Mouse (Mus musculus) liver, adult 2 months (tissue): Measurements from ENCODE around the gene Alox5. TPM values are rescaled to one million over a fixed set of nuclear protein-coding genes. Genes with fewer than 3 reads are reported as not detected.

ENCODE experiments used
- DNase-seq: peaks from one replicate; pipeline ENCODE4 v3.0.0-alpha.2; 2011; ENCODE audit warnings: low read depth, low spot score; ENCODE audit errors: extremely low read depth
- H3K27ac ChIP-seq: fragments of 200-500 bp; replicated peaks from 2 replicates; pipeline ENCODE4 v1.5.1; 2012; ENCODE audit warnings: low read depth, mild to moderate bottlenecking, control low read depth, inconsistent platforms, low read length; ENCODE audit not compliant: insufficient read depth
- H3K27me3 ChIP-seq: fragments of 200-500 bp; 2 replicates; pipeline ENCODE4 v1.6.1; 2012; ENCODE audit warnings: mild to moderate bottlenecking, moderate library complexity, low read length, inconsistent platforms; ENCODE audit not compliant: control insufficient read depth, insufficient read depth
- H3K36me3 ChIP-seq: fragments of 200-500 bp; 2 replicates; pipeline ENCODE4 v1.6.1; 2012; ENCODE audit warnings: low read length, inconsistent platforms; ENCODE audit not compliant: control insufficient read depth, insufficient read depth
- H3K4me1 ChIP-seq: fragments of 200-500 bp; 2 replicates; pipeline ENCODE4 v1.6.1; 2011; ENCODE audit warnings: low read length; ENCODE audit not compliant: control insufficient read depth, insufficient read depth
- H3K4me3 ChIP-seq: fragments of 200-500 bp; 2 replicates; pipeline ENCODE4 v1.5.1; 2011; ENCODE audit warnings: low read depth, mild to moderate bottlenecking, control low read depth, low read length, moderate library complexity; ENCODE audit not compliant: insufficient read depth
- H3K79me2 ChIP-seq: fragments of 200-500 bp; 2 replicates; pipeline ENCODE4 v1.6.1; 2012; ENCODE audit warnings: inconsistent platforms, mild to moderate bottlenecking, low read length, moderate library complexity; ENCODE audit not compliant: control insufficient read depth, insufficient read depth
- H3K9ac ChIP-seq: fragments of 200-500 bp; 2 replicates; pipeline ENCODE4 v1.6.1; 2012; ENCODE audit warnings: low read depth, mild to moderate bottlenecking, control low read depth, inconsistent platforms, low read length
- CTCF ChIP-seq: fragments of 200-500 bp; IDR thresholded peaks from 2 replicates; pipeline ENCODE4 v1.5.1; 2011; ENCODE audit warnings: low read depth, low read length, control low read depth
- POLR2A ChIP-seq: fragments of 200-500 bp; IDR thresholded peaks from 2 replicates; pipeline ENCODE4 v1.6.1; 2011; ENCODE audit warnings: low read length, control low read depth; ENCODE audit not compliant: insufficient read depth; ENCODE audit errors: extremely low read depth
- WGBS: fragments of 180-500 bp; shearing (Covaris S2); methylation state at CpG from one replicate; pipeline ENCODE4 v1.1.7; 2018; 5-methylcytosine and 5-hydroxymethylcytosine counted together
- polyA plus RNA-seq: library from polyadenylated mRNA; depleted of rRNA; stranded (reverse); fragments of >200 nt; gene quantifications from 2 replicates; pipeline ENCODE4 v1.2.3, GENCODE M21; 2012
- total RNA-seq: library from RNA; depleted of rRNA; stranded (reverse); fragments of >200 nt; gene quantifications from 2 replicates; pipeline ENCODE4 v1.2.3, GENCODE M21; 2014

Gene Alox5
- total and polyA plus RNA-seq, 2 experiments = 0.07 to 0.09 TPM

- Histone ChIP-seq H3K27me3 (no peaks in the 10 kb centered on the region), H3K79me2 (no peaks in the 10 kb centered on the region), H3K4me1 (no peaks in the 10 kb centered on the region), H3K27ac (no peak overlapping the region), H3K4me3 (no peak overlapping the region), H3K9ac (no peak overlapping the region), H3K36me3 (peaks cover 20% of the 10 kb centered on the region; the same call in 1 of the 2 replicates)
- TF ChIP-seq POLR2A (no peak), CTCF (no peak)
- DNase-seq = no peak
- 93% methylated on average over 3 of the region's 3 CpGs for WGBS
Measured at GRCm38 (mm10) chr6:116402426-116402825, 58.6 kb downstream of the Alox5 start.

DNA sequence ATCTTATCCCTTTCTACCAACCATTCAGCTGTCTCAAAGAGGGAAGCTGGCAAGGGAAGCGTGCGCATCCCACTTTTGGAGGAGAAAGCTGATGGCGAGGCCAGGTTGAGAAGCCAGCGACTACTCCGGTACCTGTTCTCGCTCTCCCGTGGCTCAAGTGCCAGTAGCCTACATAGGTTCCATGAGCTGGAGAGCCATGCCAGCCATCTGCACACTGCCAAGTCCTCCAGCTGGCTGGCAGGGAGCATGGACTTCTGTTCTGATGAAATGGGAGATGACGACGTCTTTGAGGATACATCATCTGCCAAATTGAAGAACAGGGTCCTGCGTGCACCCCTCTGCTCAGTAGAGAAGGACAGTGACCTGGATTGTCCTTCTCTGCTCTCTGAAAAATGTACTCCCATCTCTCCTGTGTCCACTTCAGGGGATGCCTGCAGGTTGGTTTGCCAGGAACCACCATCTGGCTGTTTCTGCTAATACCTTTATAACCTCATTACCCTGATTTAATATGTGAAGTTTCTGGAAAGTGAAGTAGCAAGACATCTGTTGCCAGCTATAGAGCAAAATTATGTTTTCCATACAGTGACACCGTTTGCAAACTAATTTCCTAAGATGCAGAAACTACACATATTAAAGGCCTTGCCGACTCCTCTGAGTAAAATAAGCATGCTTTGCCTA, 59.1 kb downstream of the Alox5 start:
- WGBS = 96% methylated on average over 12 of the region's 12 CpGs
- H3K36me3 ChIP-seq = peaks cover 17% of the 10 kb centered on the region; the same call in 1 of the 2 replicates

DNA sequence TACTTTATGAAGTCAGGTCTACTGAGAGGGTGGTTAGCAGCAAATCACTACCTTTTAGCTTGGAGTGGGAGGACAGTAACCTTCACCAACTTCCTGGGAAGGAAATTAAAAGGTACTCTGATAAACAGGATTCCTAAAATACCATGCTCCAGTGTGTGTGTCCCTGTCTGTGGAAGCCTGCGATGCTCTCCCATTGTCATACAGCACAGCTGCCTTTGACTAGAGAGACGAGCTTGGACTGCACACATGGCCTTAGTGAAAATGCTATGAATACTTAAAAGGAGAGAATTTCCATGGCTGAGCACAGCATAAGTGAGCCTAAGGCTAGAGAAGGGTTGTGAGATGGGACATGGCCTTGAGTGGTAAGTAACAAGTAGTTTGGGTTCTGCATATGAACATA, 62.8 kb downstream of the Alox5 start:
- WGBS = 94% methylated on average over 2 of the region's 2 CpGs
- no peaks in the 10 kb centered on the region for H3K4me1 ChIP-seq
- H3K27me3 ChIP-seq = no peaks in the 10 kb centered on the region
- no peaks in the 10 kb centered on the region for H3K79me2 ChIP-seq
- DNase-seq = no peak
- no peak overlapping the region for H3K27ac ChIP-seq
- H3K4me3 ChIP-seq = no peak overlapping the region
- H3K9ac ChIP-seq = no peak overlapping the region
- no peak for TF ChIP-seq CTCF
- no peak for TF ChIP-seq POLR2A
- H3K36me3 ChIP-seq = peaks cover 9% of the 10 kb centered on the region

More for the DNA sequence above, 59.1 kb downstream of the Alox5 start:
- Histone ChIP-seq H3K4me3 (no peak overlapping the region), H3K27ac (no peak overlapping the region), H3K4me1 (no peaks in the 10 kb centered on the region), H3K79me2 (no peaks in the 10 kb centered on the region), H3K27me3 (no peaks in the 10 kb centered on the region), H3K9ac (no peak overlapping the region)
- TF ChIP-seq CTCF (no peak), POLR2A (no peak)
- DNase-seq = no peak

- 90% methylated on average over 6 of the region's 6 CpGs for WGBS
- Histone ChIP-seq H3K9ac (no peak overlapping the region), H3K27me3 (no peaks in the 10 kb centered on the region), H3K27ac (no peak overlapping the region), H3K4me1 (no peaks in the 10 kb centered on the region), H3K4me3 (no peak overlapping the region), H3K79me2 (no peaks in the 10 kb centered on the region), H3K36me3 (peaks cover 10% of the 10 kb centered on the region)
- DNase-seq = no peak
- TF ChIP-seq CTCF (no peak), POLR2A (no peak)
Measured at GRCm38 (mm10) chr6:116397621-116398020, 63.4 kb downstream of the Alox5 start.

GRCm38 (mm10) chr6:116394916-116395648, 65.9 kb downstream of the Alox5 start:
- DNase-seq = no peak
- no peaks in the 10 kb centered on the region for H3K27me3 ChIP-seq
- no peaks in the 10 kb centered on the region; the same call in 1 of the 2 replicates for H3K79me2 ChIP-seq
- WGBS = 97% methylated on average over 2 of the region's 2 CpGs
- peaks cover 8% of the 10 kb centered on the region for H3K36me3 ChIP-seq
- no peak for TF ChIP-seq CTCF
- no peak for TF ChIP-seq POLR2A
- H3K9ac ChIP-seq = no peak overlapping the region
- H3K4me3 ChIP-seq = no peak overlapping the region
- H3K27ac ChIP-seq = no peak overlapping the region
- H3K4me1 ChIP-seq = no peaks in the 10 kb centered on the region

DNA sequence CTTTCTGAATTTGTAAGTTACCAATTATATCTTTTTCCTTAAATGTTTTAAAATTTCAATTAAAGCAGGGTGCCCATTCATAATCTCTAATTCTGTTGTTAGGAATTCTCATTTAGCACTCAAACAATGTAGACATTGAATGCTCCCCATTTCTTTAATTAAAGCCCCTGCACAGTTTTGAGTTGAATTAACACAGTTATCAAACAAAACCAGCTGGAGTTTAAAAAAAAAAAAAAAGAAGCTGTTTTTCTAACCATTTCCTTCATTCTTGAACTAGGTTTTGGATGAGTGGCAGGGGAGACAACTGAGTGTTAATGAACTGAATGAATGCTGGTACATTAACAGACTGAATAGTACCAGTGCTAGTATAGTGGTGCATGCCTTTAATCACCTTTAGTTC, 71.5 kb downstream of the Alox5 start:
- H3K27ac ChIP-seq = no peak overlapping the region
- DNase-seq = no peak
- no peak overlapping the region for H3K9ac ChIP-seq
- no peaks in the 10 kb centered on the region for H3K27me3 ChIP-seq
- H3K79me2 ChIP-seq = no peaks in the 10 kb centered on the region; the same call in 1 of the 2 replicates
- TF ChIP-seq CTCF (no peak), POLR2A (no peak)
- peaks cover 6% of the 10 kb centered on the region for H3K36me3 ChIP-seq
- no peak overlapping the region for H3K4me3 ChIP-seq
- peaks cover 6% of the 10 kb centered on the region; the same call in 1 of the 2 replicates for H3K4me1 ChIP-seq
